Mouse (Mus musculus): ENCODE measurements around the gene Gpr152. TPM values are rescaled to one million over a fixed set of nuclear protein-coding genes. Genes with fewer than 3 reads are reported as not detected.

The Gpr152 gene
- polyA plus RNA-seq (2011; ENCODE audit: insufficient read depth, insufficient read length, low read depth, missing spikeins): not detected in 2 replicates

GRCm38 (mm10) chr19:4139446-4139845 is at the start of gene Gpr152:
Gpr152 (plus strand) TSS chr19:4139787.
- no peaks in the 10 kb centered on the region for H3K36me3 ChIP-seq (ENCODE audit: control insufficient read depth, insufficient read depth, low read length, poor library complexity, severe bottlenecking)
- H3K4me1 ChIP-seq (ENCODE audit: control insufficient read depth, insufficient read depth, low read length): peaks cover 4% of the 10 kb centered on the region
- no peaks in the 10 kb centered on the region for H3K9me3 ChIP-seq (replicated peaks; ENCODE audit: control insufficient read depth, insufficient read depth, low read length, poor library complexity, severe bottlenecking)
- no peak within 1 kb of the TSS for H3K4me3 ChIP-seq (ENCODE audit: low read depth, low read length)
- no peaks in the 10 kb centered on the region for H3K27me3 ChIP-seq (ENCODE audit: control insufficient read depth, insufficient read depth, low read length, poor library complexity, severe bottlenecking)
- H3K9ac ChIP-seq (ENCODE audit: low read depth, poor library complexity, severe bottlenecking): no peak within 1 kb of the TSS
- no peak for TF ChIP-seq CTCF (IDR thresholded peaks at IDR 0.05; ENCODE audit: low read depth, low read length)
- no peak for TF ChIP-seq POLR2A (IDR thresholded peaks at IDR 0.05; ENCODE audit: insufficient read depth, low read length)
- TF ChIP-seq EP300 (IDR thresholded peaks at IDR 0.05; ENCODE audit: insufficient read depth, low read depth, low read length): no peak
- no peak within 1 kb of the TSS for H3K27ac ChIP-seq (ENCODE audit: insufficient read depth, low read length)

GRCm38 (mm10) chr19:4090446-4090845 is 49.1 kb upstream of the Gpr152 start:
- H3K36me3 ChIP-seq (ENCODE audit: control insufficient read depth, insufficient read depth, low read length, poor library complexity, severe bottlenecking): no peaks in the 10 kb centered on the region
- H3K4me1 ChIP-seq (ENCODE audit: control insufficient read depth, insufficient read depth, low read length): no peaks in the 10 kb centered on the region
- H3K9me3 ChIP-seq (replicated peaks; ENCODE audit: control insufficient read depth, insufficient read depth, low read length, poor library complexity, severe bottlenecking): no peaks in the 10 kb centered on the region
- no peak overlapping the region for H3K27ac ChIP-seq (ENCODE audit: insufficient read depth, low read length)
- no peak overlapping the region for H3K4me3 ChIP-seq (ENCODE audit: low read depth, low read length)
- H3K27me3 ChIP-seq (ENCODE audit: control insufficient read depth, insufficient read depth, low read length, poor library complexity, severe bottlenecking): no peaks in the 10 kb centered on the region
- no peak for TF ChIP-seq EP300 (IDR thresholded peaks at IDR 0.05; ENCODE audit: insufficient read depth, low read depth, low read length)
- no peak for TF ChIP-seq POLR2A (IDR thresholded peaks at IDR 0.05; ENCODE audit: insufficient read depth, low read length)
- no peak for TF ChIP-seq CTCF (IDR thresholded peaks at IDR 0.05; ENCODE audit: low read depth, low read length)
- no peak overlapping the region for H3K9ac ChIP-seq (ENCODE audit: low read depth, poor library complexity, severe bottlenecking)

- no peaks in the 10 kb centered on the region for H3K9me3 ChIP-seq (replicated peaks; ENCODE audit: control insufficient read depth, insufficient read depth, low read length, poor library complexity, severe bottlenecking)
- no peak overlapping the region for H3K9ac ChIP-seq (ENCODE audit: low read depth, poor library complexity, severe bottlenecking)
- H3K27ac ChIP-seq (ENCODE audit: insufficient read depth, low read length): no peak overlapping the region
- H3K36me3 ChIP-seq (ENCODE audit: control insufficient read depth, insufficient read depth, low read length, poor library complexity, severe bottlenecking): no peaks in the 10 kb centered on the region
- H3K27me3 ChIP-seq (ENCODE audit: control insufficient read depth, insufficient read depth, low read length, poor library complexity, severe bottlenecking): no peaks in the 10 kb centered on the region
- H3K4me1 ChIP-seq (ENCODE audit: control insufficient read depth, insufficient read depth, low read length): no peaks in the 10 kb centered on the region
- no peak for TF ChIP-seq POLR2A (IDR thresholded peaks at IDR 0.05; ENCODE audit: insufficient read depth, low read length)
- no peak for TF ChIP-seq EP300 (IDR thresholded peaks at IDR 0.05; ENCODE audit: insufficient read depth, low read depth, low read length)
- H3K4me3 ChIP-seq (ENCODE audit: low read depth, low read length): no peak overlapping the region
Observed at GRCm38 (mm10) chr19:4091383-4091782, 48.2 kb upstream of the Gpr152 start.

GRCm38 (mm10) chr19:4092750-4093149 is 46.8 kb upstream of the Gpr152 start:
- H3K36me3 ChIP-seq (ENCODE audit: control insufficient read depth, insufficient read depth, low read length, poor library complexity, severe bottlenecking): no peaks in the 10 kb centered on the region
- no peak overlapping the region for H3K4me3 ChIP-seq (ENCODE audit: low read depth, low read length)
- H3K9me3 ChIP-seq (replicated peaks; ENCODE audit: control insufficient read depth, insufficient read depth, low read length, poor library complexity, severe bottlenecking): no peaks in the 10 kb centered on the region
- TF ChIP-seq EP300 (IDR thresholded peaks at IDR 0.05; ENCODE audit: insufficient read depth, low read depth, low read length) (no peak), POLR2A (IDR thresholded peaks at IDR 0.05; ENCODE audit: insufficient read depth, low read length) (no peak), CTCF (IDR thresholded peaks at IDR 0.05; ENCODE audit: low read depth, low read length) (no peak)
- no peaks in the 10 kb centered on the region for H3K4me1 ChIP-seq (ENCODE audit: control insufficient read depth, insufficient read depth, low read length)
- no peaks in the 10 kb centered on the region for H3K27me3 ChIP-seq (ENCODE audit: control insufficient read depth, insufficient read depth, low read length, poor library complexity, severe bottlenecking)
- no peak overlapping the region for H3K9ac ChIP-seq (ENCODE audit: low read depth, poor library complexity, severe bottlenecking)
- H3K27ac ChIP-seq (ENCODE audit: insufficient read depth, low read length): no peak overlapping the region

GRCm38 (mm10) chr19:4093772-4094171 is 45.8 kb upstream of the Gpr152 start:
- H3K27ac ChIP-seq (ENCODE audit: insufficient read depth, low read length): no peak overlapping the region
- no peak overlapping the region for H3K9ac ChIP-seq (ENCODE audit: low read depth, poor library complexity, severe bottlenecking)
- H3K27me3 ChIP-seq (ENCODE audit: control insufficient read depth, insufficient read depth, low read length, poor library complexity, severe bottlenecking): no peaks in the 10 kb centered on the region
- TF ChIP-seq CTCF (IDR thresholded peaks at IDR 0.05; ENCODE audit: low read depth, low read length) (no peak), POLR2A (IDR thresholded peaks at IDR 0.05; ENCODE audit: insufficient read depth, low read length) (no peak), EP300 (IDR thresholded peaks at IDR 0.05; ENCODE audit: insufficient read depth, low read depth, low read length) (no peak)
- H3K36me3 ChIP-seq (ENCODE audit: control insufficient read depth, insufficient read depth, low read length, poor library complexity, severe bottlenecking): no peaks in the 10 kb centered on the region
- H3K4me3 ChIP-seq (ENCODE audit: low read depth, low read length): no peak overlapping the region
- no peaks in the 10 kb centered on the region for H3K9me3 ChIP-seq (replicated peaks; ENCODE audit: control insufficient read depth, insufficient read depth, low read length, poor library complexity, severe bottlenecking)
- H3K4me1 ChIP-seq (ENCODE audit: control insufficient read depth, insufficient read depth, low read length): peaks cover 2% of the 10 kb centered on the region

DNA sequence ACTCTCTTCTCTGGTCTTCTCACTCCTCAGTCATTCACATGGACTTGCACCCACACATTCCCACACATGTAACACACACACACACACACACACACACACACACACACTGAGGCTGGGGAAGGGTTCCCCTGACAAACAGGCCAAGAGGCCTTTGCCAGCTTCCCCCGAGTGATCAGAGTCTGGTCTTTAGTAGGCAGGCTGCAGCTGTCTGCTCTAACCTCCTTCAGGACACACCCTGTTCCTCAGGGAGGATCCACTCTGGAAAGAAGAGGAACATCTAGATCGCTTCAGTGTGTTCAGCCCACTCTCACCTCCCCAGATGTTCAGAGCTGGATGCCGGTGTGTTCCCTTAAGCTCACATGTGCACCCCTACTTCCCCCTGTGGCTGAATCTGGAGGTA is 45.2 kb upstream of the Gpr152 start:
- TF ChIP-seq CTCF (IDR thresholded peaks at IDR 0.05; ENCODE audit: low read depth, low read length): no peak
- no peak for TF ChIP-seq POLR2A (IDR thresholded peaks at IDR 0.05; ENCODE audit: insufficient read depth, low read length)
- TF ChIP-seq EP300 (IDR thresholded peaks at IDR 0.05; ENCODE audit: insufficient read depth, low read depth, low read length): no peak
- Histone ChIP-seq H3K9me3 (replicated peaks; ENCODE audit: control insufficient read depth, insufficient read depth, low read length, poor library complexity, severe bottlenecking) (no peaks in the 10 kb centered on the region), H3K36me3 (ENCODE audit: control insufficient read depth, insufficient read depth, low read length, poor library complexity, severe bottlenecking) (no peaks in the 10 kb centered on the region), H3K4me3 (ENCODE audit: low read depth, low read length) (no peak overlapping the region), H3K27ac (ENCODE audit: insufficient read depth, low read length) (no peak overlapping the region), H3K9ac (ENCODE audit: low read depth, poor library complexity, severe bottlenecking) (no peak overlapping the region), H3K4me1 (ENCODE audit: control insufficient read depth, insufficient read depth, low read length) (peaks cover 2% of the 10 kb centered on the region), H3K27me3 (ENCODE audit: control insufficient read depth, insufficient read depth, low read length, poor library complexity, severe bottlenecking) (no peaks in the 10 kb centered on the region)

Measured in ES-Bruce4 (cell line).